7 mouse cellular contexts compared by ENCODE assay signal in genomic region chr9:45138191-45139032, GRCm38 (mm10). TPM values are rescaled to one million over a fixed set of nuclear protein-coding genes. Genes with fewer than 3 reads are reported as not detected.
DNase-seq lines count a peak whose midpoint lies in the region; ATAC-seq and TF ChIP-seq lines count a peak whose summit lies in the region.

Gene Scn4b, plus strand, starts transcription at chr9:45138395.

- no peak for TF ChIP-seq EP300 in lung, postnatal 0 days (IDR thresholded peaks at IDR 0.05)

- no peak within 1 kb of the TSS; the same call in 1 of the 2 replicates for H3K27ac ChIP-seq in embryonic facial prominence, embryonic 10.5 days (replicated peaks)
- no peak within 1 kb of the TSS; the same call in 1 of the 2 replicates for H3K27ac ChIP-seq in heart, embryonic 11.5 days (ENCODE audit: low read depth, low read length)
- H3K27ac ChIP-seq in lung, postnatal 0 days (ENCODE audit: low read length): no peak within 1 kb of the TSS
- no peak within 1 kb of the TSS for H3K27ac ChIP-seq in small intestine, adult 2 months (ENCODE audit: insufficient read depth, low read depth, low read length)

- H3K4me1 ChIP-seq in embryonic facial prominence, embryonic 10.5 days: peaks cover 75% of the 10 kb centered on the region
- peaks cover 40% of the 10 kb centered on the region for H3K4me1 ChIP-seq in heart, embryonic 11.5 days (ENCODE audit: control insufficient read depth, insufficient read depth, low read length)
- H3K4me1 ChIP-seq in lung, postnatal 0 days (ENCODE audit: insufficient read depth, low read depth, low read length): peaks cover 3% of the 10 kb centered on the region; the same call in 1 of the 2 replicates
- H3K4me1 ChIP-seq in small intestine, adult 2 months (ENCODE audit: control insufficient read depth, insufficient read depth, insufficient read length, low read length): peaks cover 13% of the 10 kb centered on the region

- TF ChIP-seq POLR2A in small intestine, adult 2 months (IDR thresholded peaks at IDR 0.05; ENCODE audit: low read depth, low read length): no peak

- peak within 1 kb of the TSS; percentile 66 for H3K4me3 ChIP-seq in embryonic facial prominence, embryonic 10.5 days
- peak within 1 kb of the TSS; percentile 60 for H3K4me3 ChIP-seq in heart, embryonic 11.5 days (ENCODE audit: low read depth, low read length)
- H3K4me3 ChIP-seq in lung, postnatal 0 days (ENCODE audit: low read depth, low read length): peak within 1 kb of the TSS; percentile 38
- H3K4me3 ChIP-seq in small intestine, adult 2 months (ENCODE audit: low read depth, low read length): peak within 1 kb of the TSS; percentile 61

- H3K27me3 ChIP-seq in embryonic facial prominence, embryonic 10.5 days (replicated peaks; ENCODE audit: low read depth, poor library complexity, severe bottlenecking): peaks cover 100% of the 10 kb centered on the region
- peaks cover 54% of the 10 kb centered on the region for H3K27me3 ChIP-seq in heart, embryonic 11.5 days (ENCODE audit: control insufficient read depth, insufficient read depth, low read length)
- peaks cover 51% of the 10 kb centered on the region for H3K27me3 ChIP-seq in lung, postnatal 0 days (replicated peaks; ENCODE audit: insufficient read depth, low read length)
- peaks cover 18% of the 10 kb centered on the region for H3K27me3 ChIP-seq in small intestine, adult 2 months (ENCODE audit: control insufficient read depth, insufficient read depth, low read length)

- H3K9me3 ChIP-seq in embryonic facial prominence, embryonic 10.5 days: no peaks in the 10 kb centered on the region
- no peaks in the 10 kb centered on the region for H3K9me3 ChIP-seq in heart, embryonic 11.5 days (replicated peaks; ENCODE audit: control insufficient read depth, low read length)
- H3K9me3 ChIP-seq in lung, postnatal 0 days (ENCODE audit: low read length): no peaks in the 10 kb centered on the region

- DNase-seq in spleen, postnatal 36 days (ENCODE audit: low spot score in 2 of 2): peak; percentile 36 to 45
- DNase-seq in spleen, postnatal 14 days (ENCODE audit: low spot score in 2 of 2): no peak
- DNase-seq in embryonic facial prominence, embryonic 10.5 days (ENCODE audit: low spot score): peak; percentile 75
- DNase-seq in kidney, postnatal 10 days: peak; percentile 71
- peak; percentile 25 for DNase-seq in lung, postnatal 0 days (ENCODE audit: low spot score)

- TF ChIP-seq CTCF in lung, postnatal 0 days (IDR thresholded peaks at IDR 0.05): no peak
- TF ChIP-seq CTCF in small intestine, adult 2 months (IDR thresholded peaks at IDR 0.05; ENCODE audit: extremely low read depth, insufficient read length, insufficient replicate concordance, low read depth, low read length): no peak

- H3K9ac ChIP-seq in heart, embryonic 11.5 days (ENCODE audit: low read depth, low read length): peak within 1 kb of the TSS; percentile 59; the same call in 1 of the 2 replicates
- H3K9ac ChIP-seq in lung, postnatal 0 days (replicated peaks; ENCODE audit: low read depth): no peak within 1 kb of the TSS

- H3K4me2 ChIP-seq in heart, embryonic 11.5 days: peak within 1 kb of the TSS; percentile 94
- peak within 1 kb of the TSS; percentile 66 for H3K4me2 ChIP-seq in lung, postnatal 0 days (replicated peaks; ENCODE audit: low read depth, low read length)

- H3K36me3 ChIP-seq in embryonic facial prominence, embryonic 10.5 days (replicated peaks): no peaks in the 10 kb centered on the region
- no peaks in the 10 kb centered on the region for H3K36me3 ChIP-seq in heart, embryonic 11.5 days (ENCODE audit: control insufficient read depth, insufficient read depth, low read length)
- no peaks in the 10 kb centered on the region for H3K36me3 ChIP-seq in lung, postnatal 0 days (ENCODE audit: insufficient read depth, low read length)
- no peaks in the 10 kb centered on the region for H3K36me3 ChIP-seq in small intestine, adult 2 months (ENCODE audit: control insufficient read depth, insufficient read depth, low read length)

- WGBS in embryonic facial prominence, embryonic 10.5 days: under 1% methylated on average over 76 of the region's 76 CpGs
- under 1% methylated on average over 70 of the region's 76 CpGs for WGBS in heart, embryonic 11.5 days (ENCODE audit: insufficient replicate concordance)
- under 1% methylated on average over 73 of the region's 76 CpGs for WGBS in lung, postnatal 0 days
- under 1% methylated on average over 76 of the region's 76 CpGs for WGBS in small intestine, adult 2 months

- ATAC-seq in heart, embryonic 11.5 days (replicated peaks; ENCODE audit: insufficient number of reproducible peaks, low FRiP score, low TSS enrichment): no peak
- ATAC-seq in lung, postnatal 0 days: 0 out of 2 replicates have a peak, but pooled peaks have one; percentile 23

RNA-seq across cellular contexts. Expression of gene Scn4b, which starts in this region (rescaled TPM):
- polyA plus RNA-seq in embryonic facial prominence, embryonic 10.5 days (2016; fragmentation: Nextera tagmentation; extraction: Ambion mirVana): 0.48 and 0.79 TPM in 2 replicates
- polyA plus RNA-seq in heart, embryonic 11.5 days (2014; fragmentation: Nextera tagmentation; extraction: Ambion mirVana): 0.10 and 0.46 TPM in 2 replicates
- 0.13 TPM in 2 replicates for polyA plus RNA-seq in lung, postnatal 0 days (2015; fragmentation: Nextera tagmentation; extraction: Ambion mirVana)
- polyA plus RNA-seq in small intestine, adult 2 months (2012; rRNA removed): 0.06 and 0.09 TPM in 2 replicates

Comparison
In these comparisons a context has a peak if more than half of its experiments do, and no peak if none do; other contexts are left out.
1. DNase-seq: peak in spleen, postnatal 36 days (2 of 2) and kidney, postnatal 10 days (single experiment); none in spleen, postnatal 14 days (0 of 2).
2. Peak in DNase-seq and H3K4me3 ChIP-seq in embryonic facial prominence, embryonic 10.5 days; RNA of the gene not detected or under 1 TPM.
3. Peak in DNase-seq, ATAC-seq, H3K4me3 ChIP-seq and H3K4me2 ChIP-seq in lung, postnatal 0 days; RNA of the gene not detected or under 1 TPM.
4. Peak in every context shown above with its lines, with median percentiles within 50 percentile points of each other: H3K4me3 ChIP-seq.